ENCODE assay signal across 8 mouse cellular contexts in genomic region chr13:78203348-78204061, GRCm38 (mm10). TPM values are rescaled to one million over a fixed set of nuclear protein-coding genes. Genes with fewer than 3 reads are reported as not detected.
DNase-seq lines count a peak whose midpoint lies in the region; ATAC-seq lines count a peak whose summit lies in the region.

No protein-coding gene starts in this region.

- no peak for ATAC-seq in erythroblast, adult 5-6 weeks (replicated peaks; ENCODE audit: low FRiP score, poor library complexity, severe bottlenecking)
- peak; percentile 51 for ATAC-seq in midbrain, embryonic 14.5 days (ENCODE audit: low FRiP score, low TSS enrichment)

- peak overlapping the region; percentile 85 for H3K9ac ChIP-seq in midbrain, embryonic 14.5 days (replicated peaks; ENCODE audit: low read length)

- under 1% methylated on average over 37 of the region's 37 CpGs for WGBS in midbrain, embryonic 14.5 days

- no peaks in the 10 kb centered on the region for H3K4me1 ChIP-seq in erythroblast, embryonic 14.5 days (ENCODE audit: control insufficient read depth)
- peaks cover 26% of the 10 kb centered on the region for H3K4me1 ChIP-seq in midbrain, embryonic 14.5 days (ENCODE audit: control insufficient read depth, insufficient read depth, low read length)

- H3K27me3 ChIP-seq in erythroblast, embryonic 14.5 days (ENCODE audit: control insufficient read depth) = peaks cover 100% of the 10 kb centered on the region
- no peaks in the 10 kb centered on the region for H3K27me3 ChIP-seq in midbrain, embryonic 14.5 days (ENCODE audit: control insufficient read depth, insufficient read depth, low read length)

- DNase-seq in R1 (ENCODE audit: low read depth, low spot score) = peak; percentile 72
- DNase-seq in embryo, embryonic 9.5 days (ENCODE audit: extremely low spot score) = peak; percentile 87
- DNase-seq in heart, postnatal 10 days = peak; percentile 48 to 54
- DNase-seq in left cerebral cortex, postnatal 36 days (ENCODE audit: low spot score in 2 of 2) = peak; percentile 79 to 84
- DNase-seq in midbrain, embryonic 14.5 days = peak; percentile 88
- DNase-seq in spleen, postnatal 4 days (ENCODE audit: low spot score in 2 of 2) = no peak

- H3K27ac ChIP-seq in midbrain, embryonic 14.5 days (replicated peaks; ENCODE audit: low read depth, low read length) = peak overlapping the region; percentile 94

- H3K9me3 ChIP-seq in erythroblast, embryonic 14.5 days (ENCODE audit: control insufficient read depth, low read length) = no peaks in the 10 kb centered on the region
- no peaks in the 10 kb centered on the region for H3K9me3 ChIP-seq in midbrain, embryonic 14.5 days (ENCODE audit: control insufficient read depth, low read length)

- intact Hi-C loops in heart, postnatal 10 days (cut with DNase I) = loop anchor here (5.0 kb wide), 4 partner anchors 496 to 1236 kb away; no protein-coding TSS in a partner anchor
- intact Hi-C loops in left cerebral cortex, postnatal 36 days (cut with DNase I) = loop anchor here (5.0 to 10.0 kb wide), 2 partner anchors 371 to 824 kb away; no protein-coding TSS in a partner anchor

- peak overlapping the region; percentile 28 for H3K4me3 ChIP-seq in erythroblast, embryonic 14.5 days (replicated peaks)
- peak overlapping the region; percentile 87 for H3K4me3 ChIP-seq in midbrain, embryonic 14.5 days (replicated peaks; ENCODE audit: low read depth, low read length)

- H3K36me3 ChIP-seq in erythroblast, embryonic 14.5 days (ENCODE audit: control insufficient read depth) = no peaks in the 10 kb centered on the region
- H3K36me3 ChIP-seq in midbrain, embryonic 14.5 days (ENCODE audit: control insufficient read depth, insufficient read depth, low read length) = no peaks in the 10 kb centered on the region

- peak overlapping the region; percentile 82 for H3K4me2 ChIP-seq in midbrain, embryonic 14.5 days (ENCODE audit: low read length)

RNA-seq across cellular contexts. Expression of gene Nr2f1, which starts 3.9 kb away (rescaled TPM):
- polyA plus RNA-seq in erythroblast, embryonic 14.5 days (2012) = not detected in 2 replicates
- not detected in 2 replicates for total RNA-seq in erythroblast, adult 5-6 weeks (2015; ENCODE audit: low replicate concordance)
- total RNA-seq in erythroblast, adult 5-6 weeks (2017; ENCODE audit: low replicate concordance) = not detected in 2 replicates
- total RNA-seq in heart, postnatal 10 days (2021) = 1 to 10 TPM; 6.2 to 6.7 TPM
- total RNA-seq in left cerebral cortex, postnatal 36 days (2021) = 100 to 1,000 TPM; 128 to 130 TPM
- 67.5 and 72.4 TPM in 2 replicates for polyA plus RNA-seq in midbrain, embryonic 14.5 days (2014; fragmentation: Nextera tagmentation; extraction: Ambion mirVana)

Comparison
In these comparisons a context has a peak if more than half of its experiments do, and no peak if none do; other contexts are left out.
1. DNase-seq: peak in R1 (single experiment), embryo, embryonic 9.5 days (single experiment), heart, postnatal 10 days (2 of 2), left cerebral cortex, postnatal 36 days (2 of 2) and midbrain, embryonic 14.5 days (single experiment); none in spleen, postnatal 4 days (0 of 2).
2. RNA of gene Nr2f1, which starts 3.9 kb away (total RNA-seq): 128 to 130 TPM in left cerebral cortex, postnatal 36 days; 6.2 to 6.7 TPM in heart, postnatal 10 days and not detected in erythroblast, adult 5-6 weeks; every median in the first group is over 10 times any median in the second.